Mouse (Mus musculus) MEL (cell line): ENCODE measurements around the gene Dcaf5.

ENCODE experiments used
- CTCF ChIP-seq, 3 experiments: IDR thresholded peaks in 2 of 3; conservative IDR thresholded peaks in 1 of 3; 2 replicates each; pipeline ENCODE4 v1.5.1; 2011 to 2012; ENCODE audit warnings: low read length in 3 of 3, low read depth in 2 of 3, mild to moderate bottlenecking in 2 of 3, improper control_type of control experiment in 1 of 3, inconsistent platforms in 1 of 3, mixed read lengths in 1 of 3, moderate library complexity in 1 of 3; ENCODE audit not compliant: control insufficient read depth in 1 of 3, insufficient read depth in 1 of 3, poor library complexity in 1 of 3, severe bottlenecking in 1 of 3
- E2F4 ChIP-seq: IDR thresholded peaks from 2 replicates; pipeline ENCODE4 v1.6.1; 2011; ENCODE audit warnings: low read depth, low read length, improper control_type of control experiment, borderline replicate concordance
- ELF1 ChIP-seq: IDR thresholded peaks from 2 replicates; pipeline ENCODE4 v1.6.1; 2014; ENCODE audit warnings: low read depth, mild to moderate bottlenecking, inconsistent platforms, low read length, improper control_type of control experiment, moderate library complexity
- EP300 ChIP-seq, 2 experiments: IDR thresholded peaks; 2 replicates each; pipeline ENCODE4 v1.6.1; 2011; ENCODE audit warnings: improper control_type of control experiment in 2 of 2, low read length in 2 of 2, low read depth in 1 of 2, mild to moderate bottlenecking in 1 of 2
- GABPA ChIP-seq: IDR thresholded peaks from 2 replicates; pipeline ENCODE4 v1.6.1; 2012; ENCODE audit warnings: low read depth, mild to moderate bottlenecking, inconsistent platforms, low read length, improper control_type of control experiment, moderate library complexity
- GATA1 ChIP-seq: IDR thresholded peaks from 2 replicates; pipeline ENCODE4 v1.6.1; 2011; ENCODE audit warnings: low read depth, low read length, improper control_type of control experiment
- KAT2A ChIP-seq: conservative IDR thresholded peaks from 2 replicates; pipeline ENCODE4 v1.6.1; 2012; ENCODE audit warnings: low read depth, low read length, improper control_type of control experiment, inconsistent platforms
- NELFE ChIP-seq: IDR thresholded peaks from 2 replicates; pipeline ENCODE4 v1.6.1; 2011; ENCODE audit warnings: low read depth, low read length, improper control_type of control experiment
- POLR2A ChIP-seq, 2 experiments: IDR thresholded peaks; 2 replicates each; pipeline ENCODE4 v1.6.1; 2011 to 2012; ENCODE audit warnings: low read length in 2 of 2, mild to moderate bottlenecking in 2 of 2, control low read depth in 1 of 2, improper control_type of control experiment in 1 of 2, low read depth in 1 of 2, moderate library complexity in 1 of 2; ENCODE audit not compliant: control insufficient read depth in 1 of 2, insufficient read depth in 1 of 2, poor library complexity in 1 of 2
- POLR2AphosphoS2 ChIP-seq: IDR thresholded peaks from 2 replicates; pipeline ENCODE4 v1.6.1; 2011; ENCODE audit warnings: low read length, improper control_type of control experiment
- RCOR1 ChIP-seq: IDR thresholded peaks from 2 replicates; pipeline ENCODE4 v1.6.1; 2012; ENCODE audit warnings: low read depth, mild to moderate bottlenecking, inconsistent platforms, low read length, improper control_type of control experiment
- TAL1 ChIP-seq: IDR thresholded peaks from 2 replicates; pipeline ENCODE4 v1.6.1; 2012; ENCODE audit warnings: mild to moderate bottlenecking, inconsistent platforms, low read length, moderate library complexity, mixed read lengths
- ZC3H11A ChIP-seq: IDR thresholded peaks from 2 replicates; pipeline ENCODE4 v1.6.1; 2012; ENCODE audit warnings: low read depth, mild to moderate bottlenecking, inconsistent platforms, low read length, improper control_type of control experiment
- ZKSCAN1 ChIP-seq: IDR thresholded peaks from 2 replicates; pipeline ENCODE4 v1.6.1; 2012; ENCODE audit warnings: low read depth, mild to moderate bottlenecking, inconsistent platforms, low read length, improper control_type of control experiment, moderate library complexity

- no peak for TF ChIP-seq ZC3H11A
- TF ChIP-seq GATA1 = no peak
- TF ChIP-seq CTCF (IDR thresholded peaks at IDR 0.05 in 2 of 3, conservative IDR thresholded peaks at IDR 0.05 in 1 of 3; ENCODE audit: control insufficient read depth in 1 of 3, insufficient read depth in 1 of 3, low read depth in 2 of 3, low read length in 3 of 3, poor library complexity in 1 of 3, severe bottlenecking in 1 of 3) = no peak
- TF ChIP-seq GABPA = no peak
- no peak for TF ChIP-seq EP300 (IDR thresholded peaks at IDR 0.05; ENCODE audit: low read depth in 1 of 2, low read length in 2 of 2)
- TF ChIP-seq TAL1 = no peak
- no peak for TF ChIP-seq ELF1
- TF ChIP-seq RCOR1 = no peak
- no peak for TF ChIP-seq E2F4
- no peak for TF ChIP-seq POLR2A (IDR thresholded peaks at IDR 0.05; ENCODE audit: control insufficient read depth in 1 of 2, insufficient read depth in 1 of 2, low read depth in 1 of 2, low read length in 2 of 2, poor library complexity in 1 of 2)
- TF ChIP-seq KAT2A = no peak
- TF ChIP-seq ZKSCAN1 = no peak
- no peak for TF ChIP-seq POLR2AphosphoS2
- no peak for TF ChIP-seq NELFE
These were observed 60.7 kb downstream of the Dcaf5 start for GRCm38 (mm10) chr12:80375721-80376120.
